Mouse (Mus musculus) testis, adult 2 months (tissue): ENCODE results near the gene Agpat4. TPM values are rescaled to one million over a fixed set of nuclear protein-coding genes. Genes with fewer than 3 reads are reported as not detected.

ENCODE experiments used
- H3K27ac ChIP-seq: fragments of 200-500 bp; 2 replicates; pipeline ENCODE4 v1.5.1; 2012; ENCODE audit warnings: low read depth, low read length; ENCODE audit not compliant: control insufficient read depth, insufficient read depth
- H3K27me3 ChIP-seq: fragments of 200-500 bp; 2 replicates; pipeline ENCODE4 v1.6.1; 2012; ENCODE audit warnings: mild to moderate bottlenecking, low read length, moderate library complexity; ENCODE audit not compliant: control insufficient read depth, insufficient read depth
- H3K36me3 ChIP-seq: fragments of 200-500 bp; 2 replicates; pipeline ENCODE4 v1.6.1; 2012; ENCODE audit warnings: mild to moderate bottlenecking, low read length; ENCODE audit not compliant: control insufficient read depth, insufficient read depth
- H3K4me1 ChIP-seq: fragments of 200-500 bp; 2 replicates; pipeline ENCODE4 v1.6.1; 2012; ENCODE audit warnings: low read length; ENCODE audit not compliant: control insufficient read depth, insufficient read depth
- H3K4me3 ChIP-seq: fragments of 200-500 bp; 2 replicates; pipeline ENCODE4 v1.5.1; 2012; ENCODE audit warnings: low read depth, mild to moderate bottlenecking, low read length, moderate library complexity, mixed read lengths; ENCODE audit not compliant: control insufficient read depth
- CTCF ChIP-seq: fragments of 200-500 bp; IDR thresholded peaks from 2 replicates; pipeline ENCODE4 v1.5.1; 2012; ENCODE audit warnings: low read depth, mild to moderate bottlenecking, inconsistent platforms, low read length, moderate library complexity; ENCODE audit not compliant: control insufficient read depth, insufficient read depth, insufficient replicate concordance
- POLR2A ChIP-seq: fragments of 200-500 bp; IDR thresholded peaks from 2 replicates; pipeline ENCODE4 v1.6.1; 2012; ENCODE audit warnings: low read depth, mild to moderate bottlenecking, inconsistent platforms, low read length, moderate library complexity; ENCODE audit not compliant: control insufficient read depth
- polyA plus RNA-seq: library from polyadenylated mRNA; depleted of rRNA; stranded (reverse); fragments of >200 nt; gene quantifications from 2 replicates; pipeline ENCODE4 v1.2.3, GENCODE M21; 2012

The Agpat4 gene
- polyA plus RNA-seq, 1 experiment = 18.4 TPM

GRCm38 (mm10) chr17:12228001-12228400 lies 109.5 kb downstream of the Agpat4 start:
- H3K27me3 ChIP-seq = no peaks in the 10 kb centered on the region
- TF ChIP-seq CTCF (no peak), POLR2A (no peak)
- H3K27ac ChIP-seq = no peak overlapping the region
- peaks cover 2% of the 10 kb centered on the region; the same call in 1 of the 2 replicates for H3K4me1 ChIP-seq
- no peak overlapping the region for H3K4me3 ChIP-seq
- H3K36me3 ChIP-seq = no peaks in the 10 kb centered on the region

GRCm38 (mm10) chr17:12228471-12228870 lies 110.0 kb downstream of the Agpat4 start:
- Histone ChIP-seq H3K4me1 (no peaks in the 10 kb centered on the region), H3K4me3 (no peak overlapping the region), H3K36me3 (no peaks in the 10 kb centered on the region), H3K27me3 (no peaks in the 10 kb centered on the region), H3K27ac (no peak overlapping the region)
- no peak for TF ChIP-seq CTCF
- no peak for TF ChIP-seq POLR2A

- H3K27me3 ChIP-seq = no peaks in the 10 kb centered on the region
- no peak overlapping the region for H3K27ac ChIP-seq
- TF ChIP-seq CTCF = no peak
- H3K4me3 ChIP-seq = no peak overlapping the region
- no peaks in the 10 kb centered on the region for H3K4me1 ChIP-seq
- H3K36me3 ChIP-seq = peaks cover 2% of the 10 kb centered on the region; the same call in 1 of the 2 replicates
These were observed 111.3 kb downstream of the Agpat4 start for GRCm38 (mm10) chr17:12229756-12230155.

- H3K27ac ChIP-seq = no peak overlapping the region
- H3K4me3 ChIP-seq = no peak overlapping the region
- no peaks in the 10 kb centered on the region for H3K27me3 ChIP-seq
- H3K4me1 ChIP-seq = no peaks in the 10 kb centered on the region
- no peak for TF ChIP-seq CTCF
- TF ChIP-seq POLR2A = no peak
- H3K36me3 ChIP-seq = peaks cover 2% of the 10 kb centered on the region; the same call in 1 of the 2 replicates
These were observed 111.7 kb downstream of the Agpat4 start for GRCm38 (mm10) chr17:12230167-12230566.

GRCm38 (mm10) chr17:12231087-12231486 lies 112.6 kb downstream of the Agpat4 start:
- Histone ChIP-seq H3K36me3 (peaks cover 2% of the 10 kb centered on the region; the same call in 1 of the 2 replicates), H3K27ac (no peak overlapping the region), H3K4me3 (no peak overlapping the region), H3K4me1 (no peaks in the 10 kb centered on the region), H3K27me3 (no peaks in the 10 kb centered on the region)
- TF ChIP-seq POLR2A = no peak
- TF ChIP-seq CTCF = no peak

GRCm38 (mm10) chr17:12232724-12233123 lies 114.2 kb downstream of the Agpat4 start:
- peaks cover 2% of the 10 kb centered on the region; the same call in 1 of the 2 replicates for H3K36me3 ChIP-seq

GRCm38 (mm10) chr17:12240701-12241100 lies 122.2 kb downstream of the Agpat4 start:
- Histone ChIP-seq H3K27me3 (no peaks in the 10 kb centered on the region), H3K36me3 (no peaks in the 10 kb centered on the region; the same call in 1 of the 2 replicates), H3K4me3 (no peak overlapping the region), H3K27ac (no peak overlapping the region), H3K4me1 (no peaks in the 10 kb centered on the region)
- no peak for TF ChIP-seq POLR2A

More at GRCm38 (mm10) chr17:12232724-12233123, 114.2 kb downstream of the Agpat4 start:
- H3K4me1 ChIP-seq = no peaks in the 10 kb centered on the region
- no peak for TF ChIP-seq CTCF
- no peak for TF ChIP-seq POLR2A
- no peak overlapping the region for H3K27ac ChIP-seq
- no peak overlapping the region for H3K4me3 ChIP-seq
- H3K27me3 ChIP-seq = no peaks in the 10 kb centered on the region
